Mouse (Mus musculus) CD4-positive, CD25-positive, alpha-beta regulatory T cell, adult 4 months (primary cell): ENCODE results near the gene Depdc7. TPM values are rescaled to one million over a fixed set of nuclear protein-coding genes. Genes with fewer than 3 reads are reported as not detected.

Experiments used
- ATAC-seq: one replicate; pipeline ENCODE4 v1.8.0; 2017
- polyA plus RNA-seq, 2 experiments: library from polyadenylated mRNA; unstranded; fragments of 100-300 nt; shearing (Covaris generic); gene quantifications; one replicate each; pipeline ENCODE4 v1.2.1; 2017

The Depdc7 gene
- polyA plus RNA-seq, 2 experiments from 2014 or later = not detected

DNA sequence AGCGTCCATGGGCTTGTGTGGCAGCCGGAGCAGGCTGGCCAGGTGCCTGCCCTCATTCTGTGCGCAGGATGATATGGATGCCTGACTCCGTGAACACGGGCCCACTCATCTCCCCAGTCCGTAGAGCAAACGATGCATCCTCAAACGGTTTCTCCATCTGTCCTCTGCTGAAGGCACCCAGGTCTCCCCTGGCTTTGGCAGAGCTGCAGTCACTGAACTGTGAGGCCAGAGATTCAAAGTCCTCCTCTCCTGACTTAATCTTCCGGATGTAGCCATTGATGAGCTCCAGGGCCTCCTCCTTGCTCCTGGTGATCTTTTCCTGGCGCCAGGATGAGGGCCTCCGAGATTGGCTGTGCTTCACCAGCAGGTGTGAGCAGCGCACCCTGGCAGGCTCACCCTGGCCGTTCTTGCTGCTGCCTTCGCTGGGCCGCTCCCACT is 28.4 kb downstream of the Depdc7 start:
- ATAC-seq = no peak

DNA sequence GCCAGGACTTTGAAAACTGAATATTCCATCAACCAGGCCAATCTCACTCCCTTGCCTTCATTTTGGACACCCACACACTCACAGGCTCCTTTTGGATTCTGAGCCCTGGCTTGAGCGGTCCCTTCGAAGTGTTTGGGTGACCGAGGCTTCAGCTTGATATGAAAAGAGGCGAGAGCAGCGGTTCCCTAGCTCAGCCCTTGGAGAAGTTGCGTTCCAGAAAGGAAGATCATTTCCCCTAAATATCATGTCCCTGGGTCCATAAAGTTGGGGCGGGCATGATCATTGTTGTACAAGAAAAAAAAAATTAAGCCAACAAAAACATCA is 30.2 kb downstream of the Depdc7 start:
- ATAC-seq = no peak

DNA sequence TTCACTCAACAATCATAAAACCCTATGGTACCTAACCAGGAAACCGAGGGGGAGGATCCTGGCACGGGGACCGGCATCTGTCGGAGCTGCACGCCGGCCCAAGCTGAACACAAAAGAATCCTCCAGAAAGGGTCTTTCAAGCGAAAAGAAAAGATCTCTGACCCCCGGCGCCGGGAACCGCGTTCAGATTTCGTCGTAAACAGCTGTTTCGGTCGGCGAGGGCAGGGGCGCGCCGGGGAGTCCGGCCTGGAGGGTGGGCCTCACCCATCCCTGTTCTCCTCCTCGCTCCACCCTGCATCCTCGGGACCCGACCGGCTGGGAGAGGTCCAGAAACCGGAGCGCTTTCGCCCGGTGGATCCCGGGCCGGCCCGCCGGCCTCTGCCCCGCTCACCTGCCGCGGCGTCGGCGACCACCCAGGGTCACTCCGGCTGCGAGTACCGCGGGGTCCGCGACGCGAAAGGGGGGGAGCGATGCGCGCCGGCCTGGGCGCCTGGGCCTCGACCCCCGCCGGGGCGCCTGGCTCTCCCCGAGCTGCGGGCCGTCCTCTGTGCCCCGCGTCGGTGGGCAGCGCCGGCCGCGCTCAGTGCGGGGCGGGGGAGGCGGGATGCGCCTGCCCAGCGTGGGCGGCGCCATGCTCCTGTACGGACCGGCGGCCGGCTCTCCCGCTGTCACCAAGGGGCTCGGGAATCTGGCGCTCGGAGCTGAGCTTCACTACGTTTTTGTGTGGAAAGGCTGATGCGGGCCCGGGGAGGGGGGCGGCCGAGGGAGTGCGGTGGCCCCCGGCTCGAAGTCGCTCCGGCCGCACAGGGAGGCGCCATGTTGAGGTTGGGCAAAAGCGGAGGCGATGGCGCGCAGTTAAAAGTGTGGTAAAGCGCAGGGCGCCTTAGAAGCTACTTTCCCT is 30.8 kb downstream of the Depdc7 start, which contains the start of gene Tcp11l1:
TSS of gene Tcp11l1 (minus strand) at position 585 of the 901 bp plus-strand sequence.
- ATAC-seq = no peak

DNA sequence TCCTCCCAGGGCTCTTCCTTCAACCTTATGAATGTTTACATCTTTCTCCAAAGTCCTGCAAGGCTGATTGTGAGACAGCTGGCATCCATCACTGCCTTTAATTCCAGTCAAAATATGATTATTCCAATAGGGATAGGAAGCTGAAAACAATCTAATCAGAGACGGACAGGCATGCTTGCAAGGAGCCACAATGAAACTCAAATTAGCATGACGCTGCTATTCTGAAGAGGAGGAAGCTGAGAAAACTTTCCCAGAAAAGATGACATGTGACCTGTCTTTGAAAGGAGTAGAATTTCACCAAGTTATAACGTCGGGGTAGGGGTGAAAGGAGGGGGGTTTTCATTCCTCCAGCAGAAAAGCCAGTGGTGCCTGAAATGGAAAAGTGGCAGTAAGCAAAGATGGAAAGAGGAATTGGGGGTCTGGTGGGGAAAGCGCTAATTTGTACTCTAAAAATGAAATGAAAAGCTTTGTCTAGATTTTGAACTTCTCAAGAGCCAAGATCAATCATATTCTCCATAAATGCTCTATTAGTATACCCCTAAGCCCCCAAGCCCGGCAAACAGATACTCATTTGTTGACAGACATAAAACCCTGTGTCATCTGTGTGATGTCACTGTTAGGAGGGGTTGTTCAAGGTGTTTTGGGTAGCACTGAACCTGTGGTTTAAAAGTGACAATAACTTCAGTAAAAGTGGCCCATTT is 31.9 kb downstream of the Depdc7 start:
- ATAC-seq = no peak

DNA sequence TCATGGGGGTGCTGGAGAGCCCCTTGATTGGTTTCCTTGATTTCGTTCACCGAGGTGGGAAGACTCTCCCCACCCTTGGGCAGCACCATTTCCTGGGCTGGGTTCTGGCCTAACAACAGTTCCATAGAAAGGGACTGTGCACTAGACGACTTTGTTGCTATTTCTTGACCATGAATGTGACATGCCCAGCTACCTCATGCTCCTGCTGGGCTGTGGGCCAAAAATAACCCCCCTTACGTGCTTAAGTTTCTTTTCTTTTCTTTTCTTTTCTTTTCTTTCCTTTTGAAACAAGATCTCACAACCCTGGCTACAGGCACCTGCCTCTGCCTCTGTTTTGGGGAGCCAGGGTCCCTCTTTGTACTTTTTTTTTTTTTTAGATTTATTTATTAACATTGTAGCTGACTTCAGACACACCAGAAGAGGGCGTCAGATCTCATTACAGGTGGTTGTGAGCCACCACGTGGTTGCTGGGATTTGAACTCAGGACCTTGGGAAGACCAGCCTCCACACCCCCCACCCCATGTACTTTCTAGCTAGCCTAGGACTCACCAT is 32.8 kb downstream of the Depdc7 start:
- no peak for ATAC-seq

DNA sequence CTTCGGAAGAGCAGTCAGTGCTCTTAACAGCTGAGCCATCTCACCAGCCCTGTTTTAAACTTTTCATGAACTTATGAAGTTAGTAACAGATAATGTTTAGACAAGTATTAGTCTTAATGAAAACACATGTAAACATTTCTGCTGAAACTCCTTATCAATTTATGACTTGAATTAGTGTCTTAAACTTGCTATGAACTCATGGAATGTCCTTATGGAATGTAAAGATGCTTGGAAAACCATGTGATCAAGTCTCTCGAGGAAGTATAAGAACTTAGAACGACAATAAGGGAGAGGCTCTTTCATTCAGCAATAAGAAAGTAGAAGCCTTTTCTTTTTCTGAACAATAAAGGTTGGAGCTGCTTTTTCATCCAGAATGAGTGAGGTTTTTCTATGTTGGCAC is 38.3 kb downstream of the Depdc7 start:
- ATAC-seq = no peak

DNA sequence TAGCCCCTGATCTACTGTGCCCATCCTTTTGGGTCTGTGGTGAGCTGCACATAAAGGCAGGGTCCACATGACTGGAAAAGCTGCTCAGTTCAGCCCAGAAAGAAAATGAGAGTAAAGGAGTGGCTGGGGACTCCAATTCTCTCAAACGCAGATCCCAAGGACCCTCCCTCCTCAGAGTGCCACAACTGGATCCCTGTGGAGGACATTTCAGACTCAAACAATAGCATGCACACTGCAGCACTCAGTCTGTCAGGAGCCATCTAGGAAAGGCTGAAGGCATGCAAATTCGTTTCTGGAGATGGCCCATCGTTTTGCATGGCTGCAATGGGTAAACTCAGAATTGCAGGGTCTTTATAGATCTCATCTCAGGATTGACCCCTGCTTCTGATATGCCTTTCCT is 39.5 kb downstream of the Depdc7 start:
- no peak for ATAC-seq

DNA sequence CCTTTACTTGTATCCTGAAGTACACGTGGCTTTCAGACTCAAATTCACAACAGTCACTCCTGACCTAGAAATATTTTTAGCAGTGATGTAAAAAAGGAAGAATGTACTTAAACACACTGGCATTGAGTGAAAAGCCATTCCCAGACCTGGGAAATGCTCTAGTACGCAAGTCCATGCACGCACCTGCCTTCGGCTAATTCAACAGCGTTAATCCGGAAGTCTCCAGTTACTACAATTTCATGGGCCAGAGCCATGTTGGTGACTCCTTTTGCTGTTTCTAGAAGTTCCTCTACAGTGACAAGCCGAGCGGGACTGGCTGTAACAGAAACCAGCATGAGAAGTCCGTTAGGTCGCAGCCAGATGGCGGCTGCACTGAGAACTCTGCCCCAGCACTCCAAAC is 43.0 kb downstream of the Depdc7 start:
- no peak for ATAC-seq

DNA sequence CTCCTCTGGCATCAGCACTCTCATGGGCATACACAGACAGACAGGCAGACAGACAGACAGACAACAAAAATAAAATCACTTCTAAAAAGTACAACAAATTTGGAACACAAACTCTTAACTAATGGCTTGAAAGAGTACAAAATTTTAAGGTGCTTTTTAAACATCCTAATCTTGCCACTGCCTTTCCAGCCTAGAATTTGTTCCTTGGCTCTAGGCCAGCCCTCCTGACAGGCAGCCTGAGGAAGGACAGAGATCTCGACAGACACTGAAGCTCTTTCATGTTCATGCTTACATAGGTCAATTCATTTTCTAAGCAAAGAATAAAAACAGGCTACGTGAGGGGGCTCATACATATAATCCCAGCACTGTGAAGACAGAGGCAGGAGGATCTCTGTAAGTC is 50.1 kb downstream of the Depdc7 start:
- no peak for ATAC-seq

DNA sequence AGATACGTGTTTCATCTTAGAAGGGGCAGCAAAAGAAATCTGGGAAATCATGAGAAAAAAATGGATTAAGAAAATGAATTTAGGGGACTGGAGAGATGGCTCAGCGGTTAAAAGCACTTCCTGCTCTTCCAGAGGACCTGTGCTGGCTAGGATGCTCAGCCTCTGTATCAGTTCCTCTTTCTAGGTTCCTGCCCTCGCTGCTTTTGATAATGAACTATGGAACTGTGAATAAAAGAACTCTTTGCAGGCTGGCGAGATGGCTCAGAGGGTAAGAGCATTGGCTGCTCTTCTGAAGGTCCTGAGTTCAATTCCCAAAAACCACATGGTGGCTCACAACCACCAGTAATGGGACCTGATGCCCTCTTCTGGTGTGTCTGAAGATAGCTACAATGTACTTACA is 52.0 kb downstream of the Depdc7 start:
- ATAC-seq = no peak

DNA sequence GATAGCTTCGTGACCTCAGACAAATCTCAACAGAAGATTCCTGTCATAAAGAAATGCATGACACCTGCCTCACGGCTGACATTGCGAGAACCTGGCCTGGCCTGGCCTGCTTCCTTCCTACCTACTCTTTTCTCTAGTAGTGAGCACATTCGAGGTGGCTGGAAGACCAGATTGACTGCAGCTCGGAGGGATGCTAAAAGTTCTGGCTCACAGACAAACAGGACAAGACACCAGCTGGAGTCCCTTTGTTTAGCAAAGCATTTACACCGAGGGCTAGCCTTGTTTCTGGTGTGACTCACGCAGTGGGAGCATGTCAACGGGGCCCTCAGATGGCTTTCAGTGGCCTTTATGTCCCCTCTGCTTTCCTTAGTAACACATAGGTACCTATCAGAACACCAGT is 54.0 kb downstream of the Depdc7 start:
- ATAC-seq = no peak

DNA sequence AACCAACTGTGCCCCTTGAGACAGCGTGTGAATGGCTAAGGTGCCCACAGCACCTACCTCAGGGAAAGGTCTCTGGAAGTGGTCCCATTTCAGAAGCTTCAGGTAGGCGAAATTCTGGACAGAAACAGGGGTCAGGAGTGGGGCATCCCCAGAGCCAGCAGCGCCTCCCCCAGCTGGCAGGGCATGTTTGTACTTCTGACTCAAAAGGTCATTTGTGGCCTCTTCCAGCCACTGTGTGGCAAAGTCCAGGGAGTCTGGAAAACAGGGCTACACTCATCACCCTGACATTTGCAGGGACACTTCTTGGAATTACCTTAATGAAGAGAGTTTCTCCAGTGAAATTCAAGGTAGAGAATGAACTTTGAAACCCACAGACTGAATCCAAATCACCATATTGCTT is 54.4 kb downstream of the Depdc7 start:
- no peak for ATAC-seq

DNA sequence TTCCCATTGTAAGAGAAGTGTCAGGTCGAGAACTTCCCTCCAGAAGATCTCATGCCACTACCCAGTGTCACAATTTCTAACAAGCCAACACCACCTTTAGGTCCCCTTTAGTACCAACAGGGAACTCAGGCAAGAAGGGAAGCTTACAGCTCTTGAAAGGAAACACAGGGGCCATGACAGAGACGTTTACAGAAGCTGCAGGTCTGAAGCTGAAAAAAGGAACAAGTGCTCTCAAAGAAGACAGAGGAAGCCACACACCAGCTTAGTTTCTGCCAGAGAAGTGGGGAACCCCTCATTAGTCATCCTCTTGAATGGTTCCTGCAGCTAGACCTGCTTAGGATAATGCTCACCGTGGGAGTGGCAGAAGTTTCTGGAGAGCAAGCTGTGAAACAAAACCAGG is 55.4 kb downstream of the Depdc7 start:
- ATAC-seq = no peak

DNA sequence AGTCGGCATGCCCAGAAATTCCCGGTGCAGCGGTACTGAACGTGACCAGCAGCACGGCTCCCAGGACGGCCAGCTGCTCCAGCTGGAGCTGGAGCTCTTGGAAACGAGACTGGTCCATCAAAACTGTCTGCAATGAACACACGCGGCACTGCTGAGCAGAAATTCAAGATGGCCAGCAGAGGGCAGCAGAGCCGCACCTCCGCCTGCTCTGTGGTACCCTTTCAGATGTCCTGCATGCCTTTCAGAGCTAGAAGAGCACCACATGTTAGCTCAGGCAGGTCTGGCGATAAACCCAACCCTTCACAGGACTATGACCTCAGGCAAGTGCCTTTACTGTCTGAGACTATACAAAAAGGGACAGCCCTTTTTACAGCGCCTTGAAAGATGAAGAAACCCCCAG is 57.3 kb downstream of the Depdc7 start:
- ATAC-seq = peak; percentile 45

DNA sequence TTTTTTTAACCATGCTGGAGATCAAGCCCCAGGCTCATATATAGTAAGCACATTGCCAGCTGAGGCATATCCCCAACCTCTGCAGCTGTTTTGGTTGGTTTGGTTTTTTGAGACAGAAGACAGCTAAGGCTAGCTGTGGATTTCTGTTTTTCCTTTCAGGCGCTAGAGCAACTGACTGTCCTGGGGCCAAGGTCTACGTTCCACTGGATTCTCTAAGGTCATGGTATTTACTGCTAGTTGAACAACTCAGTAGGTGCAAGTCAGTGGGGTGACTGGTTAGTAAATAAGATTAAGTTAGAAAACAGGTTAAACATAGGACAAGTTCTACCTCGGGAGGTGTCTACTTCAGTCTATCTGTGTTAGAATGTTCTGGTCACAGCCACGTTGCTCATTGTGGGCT is 57.9 kb downstream of the Depdc7 start:
- no peak for ATAC-seq

DNA sequence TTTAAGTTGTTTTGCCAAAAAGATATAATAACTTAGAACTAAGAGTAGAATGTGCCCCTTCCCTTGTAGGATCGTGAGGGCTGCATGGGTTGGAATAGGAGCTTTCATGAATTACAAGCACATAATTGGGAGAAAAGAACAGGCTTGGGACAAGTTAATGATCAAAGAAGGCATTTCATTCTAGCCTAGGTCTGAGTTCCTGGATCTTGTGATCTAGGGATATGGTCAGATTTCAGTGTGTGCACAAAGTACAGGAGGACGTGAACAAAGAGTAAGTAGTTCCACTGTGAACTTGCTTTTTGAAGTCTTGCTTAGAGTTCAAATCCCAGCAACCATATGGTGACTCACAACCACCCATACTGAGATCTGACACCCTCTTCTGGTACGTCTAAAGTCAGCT is 65.4 kb downstream of the Depdc7 start:
- no peak for ATAC-seq

Other genes with a start within 250 kb of the Depdc7 start
- 10 to 100 TPM in 1 of 2 experiments, 1 to 10 TPM in 1; 6.5 to 15.7 TPM for gene Hipk3, start 248.4 kb downstream of the Depdc7 start, polyA plus RNA-seq
- gene Cstf3, start 152.4 kb downstream of the Depdc7 start, polyA plus RNA-seq = 10 to 100 TPM; 59.9 to 64.5 TPM
- gene Tcp11l1, start 30.7 kb downstream of the Depdc7 start, polyA plus RNA-seq = under 1 TPM in 1 of 2 experiments, not detected in 1; 0.73 TPM
- gene Pin1rt1, start 26.5 kb downstream of the Depdc7 start, polyA plus RNA-seq = not detected
- 1 to 10 TPM; 1.6 to 2.1 TPM for gene Qser1, start 73.9 kb upstream of the Depdc7 start, polyA plus RNA-seq
- 1 to 10 TPM; 1.2 to 2.0 TPM for gene Prrg4, start 107.0 kb upstream of the Depdc7 start, polyA plus RNA-seq
- 1 to 10 TPM; 3.4 to 4.5 TPM for gene Ccdc73, start 124.9 kb upstream of the Depdc7 start, polyA plus RNA-seq